Mouse (Mus musculus) kidney, adult 9 months (tissue): ENCODE data around the gene Ear14.
"Not testable (repeated sequence)": the region's sequence is repeated elsewhere in the genome, so short reads cannot be mapped to it uniquely, and the experiment has no call there.

Source experiments
- DNase-seq: peaks from one replicate; pipeline ENCODE4 v3.0.0; 2022

The Ear14 gene

GRCm38 (mm10) chr14:51203115-51203514 lies at the start of gene Ear14:
Ear14 (plus strand) TSS chr14:51203391.
- DNase-seq, result no peak

- no peak for DNase-seq
Measured at GRCm38 (mm10) chr14:51156056-51156735, 47.0 kb upstream of the Ear14 start.

GRCm38 (mm10) chr14:51156736-51157068 lies 46.5 kb upstream of the Ear14 start:
- no peak for DNase-seq

GRCm38 (mm10) chr14:51157072-51157471 lies 46.1 kb upstream of the Ear14 start:
- no peak for DNase-seq

- DNase-seq, result not testable (repeated sequence)
Measured at GRCm38 (mm10) chr14:51161976-51162375, 41.2 kb upstream of the Ear14 start, which contains the start of gene Rnase2b. Rnase2b (plus strand) TSS chr14:51162260.

GRCm38 (mm10) chr14:51163323-51163722 lies 39.9 kb upstream of the Ear14 start:
- DNase-seq, result not testable (repeated sequence)

GRCm38 (mm10) chr14:51165435-51165834 lies 37.8 kb upstream of the Ear14 start:
- no peak for DNase-seq

- DNase-seq, result no peak
Measured at GRCm38 (mm10) chr14:51166068-51166467, 37.1 kb upstream of the Ear14 start.

- peak; percentile 20 for DNase-seq
Measured at GRCm38 (mm10) chr14:51172095-51172865, 30.9 kb upstream of the Ear14 start.

- not testable (repeated sequence) for DNase-seq
Measured at GRCm38 (mm10) chr14:51172947-51173346, 30.2 kb upstream of the Ear14 start.

- no peak for DNase-seq
Measured at GRCm38 (mm10) chr14:51173843-51174242, 29.3 kb upstream of the Ear14 start.

- not testable (repeated sequence) for DNase-seq
Measured at GRCm38 (mm10) chr14:51181051-51181450, 22.1 kb upstream of the Ear14 start.

GRCm38 (mm10) chr14:51195681-51196080 lies 7.5 kb upstream of the Ear14 start:
- peak; percentile 53 for DNase-seq

- DNase-seq, result no peak
Measured at GRCm38 (mm10) chr14:51199098-51200023, 3.8 kb upstream of the Ear14 start, which contains the start of gene Ang2. Ang2 (minus strand) TSS chr14:51199148.

- DNase-seq, result no peak
Measured at GRCm38 (mm10) chr14:51200054-51200453, 3.1 kb upstream of the Ear14 start.

- DNase-seq, result no peak
Measured at GRCm38 (mm10) chr14:51200466-51200865, 2.7 kb upstream of the Ear14 start.

GRCm38 (mm10) chr14:51220075-51220474 lies 16.9 kb downstream of the Ear14 start:
- DNase-seq, result not testable (repeated sequence)

GRCm38 (mm10) chr14:51229657-51230056 lies 26.5 kb downstream of the Ear14 start:
- not testable (repeated sequence) for DNase-seq

- not testable (repeated sequence) for DNase-seq
Measured at GRCm38 (mm10) chr14:51237488-51237887, 34.3 kb downstream of the Ear14 start.

- peak; percentile 70 for DNase-seq
Measured at GRCm38 (mm10) chr14:51240899-51241298, 37.7 kb downstream of the Ear14 start.

- DNase-seq, result no peak
Measured at GRCm38 (mm10) chr14:51247736-51248135, 44.5 kb downstream of the Ear14 start.

- no peak for DNase-seq
Measured at GRCm38 (mm10) chr14:51250348-51250747, 47.2 kb downstream of the Ear14 start.

- DNase-seq, result not testable (repeated sequence)
Measured at GRCm38 (mm10) chr14:51252206-51252605, 49.0 kb downstream of the Ear14 start.
